Mouse (Mus musculus) neural tube, embryonic 10.5 days (tissue): ENCODE data around the gene Klrb1c.
"Not testable (repeated sequence)": the region's sequence is repeated elsewhere in the genome, so short reads cannot be mapped to it uniquely, and the experiment has no call there.

ENCODE experiments used
- DNase-seq: peaks from one replicate; pipeline ENCODE4 v3.0.0-alpha.2; 2017; ENCODE audit warnings: low spot score; ENCODE audit errors: extremely low spot score

Gene Klrb1c

GRCm38 (mm10) chr6:128789115-128789514 is at the start of gene Klrb1c:
Gene Klrb1c (minus strand): TSS chr6:128789215.
- no peak for DNase-seq

- DNase-seq, result peak; percentile 63
Measured at GRCm38 (mm10) chr6:128837454-128838341, 48.7 kb upstream of the Klrb1c start.

- no peak for DNase-seq
Measured at GRCm38 (mm10) chr6:128836955-128837334, 47.9 kb upstream of the Klrb1c start.

- DNase-seq, result no peak
Measured at GRCm38 (mm10) chr6:128836191-128836954, 47.4 kb upstream of the Klrb1c start.

GRCm38 (mm10) chr6:128835571-128835970 is 46.6 kb upstream of the Klrb1c start:
- DNase-seq, result no peak

- no peak for DNase-seq
Measured at GRCm38 (mm10) chr6:128833046-128833445, 44.0 kb upstream of the Klrb1c start.

- DNase-seq, result no peak
Measured at GRCm38 (mm10) chr6:128829837-128830236, 40.8 kb upstream of the Klrb1c start.

- no peak for DNase-seq
Measured at GRCm38 (mm10) chr6:128826781-128827180, 37.8 kb upstream of the Klrb1c start.

- no peak for DNase-seq
Measured at GRCm38 (mm10) chr6:128826132-128826531, 37.1 kb upstream of the Klrb1c start, which contains the start of the genes Gm44511 and Klrb1b. Gene Gm44511 (minus strand): TSS chr6:128826315. Gene Klrb1b (minus strand): TSS chr6:128826331.

GRCm38 (mm10) chr6:128818083-128818802 is 29.2 kb upstream of the Klrb1c start:
- DNase-seq, result no peak

- no peak for DNase-seq
Measured at GRCm38 (mm10) chr6:128808532-128808931, 19.5 kb upstream of the Klrb1c start.

GRCm38 (mm10) chr6:128807021-128807420 is 18.0 kb upstream of the Klrb1c start:
- no peak for DNase-seq

- DNase-seq, result peak; percentile 52
Measured at GRCm38 (mm10) chr6:128804823-128805640, 16.0 kb upstream of the Klrb1c start.

GRCm38 (mm10) chr6:128802999-128803857 is 14.2 kb upstream of the Klrb1c start:
- DNase-seq, result peak; percentile 100

- no peak for DNase-seq
Measured at GRCm38 (mm10) chr6:128802557-128802956, 13.5 kb upstream of the Klrb1c start.

GRCm38 (mm10) chr6:128800696-128801095 is 11.7 kb upstream of the Klrb1c start:
- not testable (repeated sequence) for DNase-seq

GRCm38 (mm10) chr6:128799896-128800270 is 10.9 kb upstream of the Klrb1c start:
- DNase-seq, result peak; percentile 48

- DNase-seq, result peak; percentile 97
Measured at GRCm38 (mm10) chr6:128799144-128799895, 10.3 kb upstream of the Klrb1c start.

- DNase-seq, result peak; percentile 90
Measured at GRCm38 (mm10) chr6:128798772-128799143, 9.7 kb upstream of the Klrb1c start.
